Mouse (Mus musculus) T-helper 2 cell (primary cell): ENCODE results near the gene Tcta.
"Not testable (repeated sequence)": the region's sequence is repeated elsewhere in the genome, so short reads cannot be mapped to it uniquely, and the experiment has no call there.

Experiments used
- in situ Hi-C: fragments of 300-600 bp; cut with MboI, MseI; formaldehyde crosslinking; loops from one replicate; pipeline ENCODE4 v1.15.1; 2025; ENCODE audit warnings: high pct_unique_total_duplicates

Gene Tcta

GRCm38 (mm10) chr9:108318462-108318861, 12.5 kb upstream of the Tcta start:
- in situ Hi-C loops: loop anchor here (10.0 kb wide), 1 partner anchor 1866 kb away; no protein-coding TSS in a partner anchor

- in situ Hi-C loops: loop anchor here (10.0 kb wide), 1 partner anchor 1867 kb away; no protein-coding TSS in a partner anchor
Measured at GRCm38 (mm10) chr9:108317572-108317971, 11.6 kb upstream of the Tcta start.

- in situ Hi-C loops: no loop called here
Measured at GRCm38 (mm10) chr9:108308141-108308540, 2.2 kb upstream of the Tcta start.

GRCm38 (mm10) chr9:108307021-108307807, 1.3 kb upstream of the Tcta start:
- in situ Hi-C loops: no loop called here

GRCm38 (mm10) chr9:108306571-108306980, 616 bp upstream of the Tcta start:
- in situ Hi-C loops: no loop called here

- in situ Hi-C loops: no loop called here
Measured at GRCm38 (mm10) chr9:108305170-108305569, 790 bp downstream of the Tcta start.

GRCm38 (mm10) chr9:108304716-108305115, 1.2 kb downstream of the Tcta start:
- in situ Hi-C loops: loop anchor here (5.0 kb wide), 1 partner anchor 43 kb away; the partner anchor contains the start of gene Usp4

- in situ Hi-C loops: loop anchor here (5.0 kb wide), 1 partner anchor 45 kb away; the partner anchor contains the start of gene Usp4
Measured at GRCm38 (mm10) chr9:108301853-108302252, 4.1 kb downstream of the Tcta start.

- in situ Hi-C loops: loop anchor here (10.0 kb wide), 1 partner anchor 788 kb away; the partner anchor contains the start of genes Ccdc51 and Tma7
Measured at GRCm38 (mm10) chr9:108296453-108297355, 9.3 kb downstream of the Tcta start, which contains the start of gene Amt. Gene Amt (plus strand): TSS chr9:108296853.

- in situ Hi-C loops: loop anchor here (10.0 kb wide), 1 partner anchor 794 kb away; the partner anchor contains the start of genes Ccdc51 and Tma7
Measured at GRCm38 (mm10) chr9:108290773-108291172, 15.2 kb downstream of the Tcta start.

- in situ Hi-C loops: loop anchor here (10.0 kb wide), 1 partner anchor 795 kb away; the partner anchor contains the start of genes Ccdc51 and Tma7
Measured at GRCm38 (mm10) chr9:108290016-108290750, 15.8 kb downstream of the Tcta start, which contains the start of gene Nicn1. Gene Nicn1 (plus strand): TSS chr9:108290429.

- in situ Hi-C loops: no loop called here
Measured at GRCm38 (mm10) chr9:108289347-108289746, 16.6 kb downstream of the Tcta start.

GRCm38 (mm10) chr9:108287526-108288238, 18.3 kb downstream of the Tcta start:
- in situ Hi-C loops: not testable (repeated sequence)

- in situ Hi-C loops: no loop called here
Measured at GRCm38 (mm10) chr9:108284410-108284809, 21.6 kb downstream of the Tcta start.

GRCm38 (mm10) chr9:108280071-108280828, 25.7 kb downstream of the Tcta start:
- in situ Hi-C loops: no loop called here

- in situ Hi-C loops: no loop called here
Measured at GRCm38 (mm10) chr9:108278697-108279450, 27.1 kb downstream of the Tcta start.

- in situ Hi-C loops: no loop called here
Measured at GRCm38 (mm10) chr9:108275331-108275659, 30.7 kb downstream of the Tcta start.

- in situ Hi-C loops: loop anchor here (25.0 kb wide), 1 partner anchor 1063 kb away; the partner anchor contains the start of gene Fbxw28
Measured at GRCm38 (mm10) chr9:108274476-108275330, 31.3 kb downstream of the Tcta start.
